Mouse (Mus musculus): ENCODE results near the gene Hormad1.

DNA sequence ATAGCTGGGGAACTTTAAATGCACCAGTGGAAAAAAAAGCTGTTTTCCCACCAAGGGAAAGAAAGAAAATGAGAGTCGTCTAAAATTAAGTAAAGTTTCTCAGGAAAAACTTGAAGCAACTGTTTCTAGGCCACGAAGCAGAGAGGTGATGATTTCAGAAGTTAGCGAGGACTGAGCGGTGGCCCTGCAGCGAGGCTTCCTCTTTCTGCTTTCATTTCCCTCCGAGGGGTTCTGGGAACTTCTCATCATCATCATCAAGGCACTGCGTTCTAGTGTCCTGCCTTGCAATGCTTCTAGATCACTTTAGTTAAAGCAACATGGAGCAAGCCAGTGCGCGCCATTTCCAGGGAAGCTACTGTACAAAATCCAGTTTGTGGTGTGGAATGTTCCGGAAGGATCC lies 38.3 kb upstream of the Hormad1 start:
- no peak for TF ChIP-seq CTCF (conservative IDR thresholded peaks at IDR 0.05; ENCODE audit: low read length)
- TF ChIP-seq POU5F1 (IDR thresholded peaks at IDR 0.05; ENCODE audit: borderline replicate concordance, low read length): no peak
- TF ChIP-seq NANOG (IDR thresholded peaks at IDR 0.05; ENCODE audit: borderline replicate concordance, low read length): no peak

All from E14TG2a.4 (cell line).